Mouse (Mus musculus): ENCODE results near the gene Vps33a. TPM values are rescaled to one million over a fixed set of nuclear protein-coding genes. Genes with fewer than 3 reads are reported as not detected.

Gene Vps33a
- polyA plus RNA-seq, 1 experiment from 2014 or later = 25.0 TPM

- no peak for ATAC-seq (ENCODE audit: insufficient read depth, low FRiP score)
- Histone ChIP-seq H3K27me3 (ENCODE audit: control insufficient read depth, insufficient read depth, low read length) (no peaks in the 10 kb centered on the region), H3K36me3 (ENCODE audit: control insufficient read depth, insufficient read depth, low read length) (0 out of 2 replicates have a peak, but pooled peaks cover 4% of the 10 kb centered on the region), H3K9ac (ENCODE audit: low read length) (no peak overlapping the region), H3K4me1 (ENCODE audit: control insufficient read depth, insufficient read depth, low read length) (no peaks in the 10 kb centered on the region), H3K9me3 (replicated peaks; ENCODE audit: control insufficient read depth, low read length) (no peaks in the 10 kb centered on the region), H3K4me2 (ENCODE audit: low read depth, low read length) (no peak overlapping the region), H3K4me3 (replicated peaks; ENCODE audit: low read length) (no peak overlapping the region), H3K27ac (ENCODE audit: low read length) (0 out of 2 replicates have a peak overlapping the region, but pooled peaks have one; percentile 3)
- 58% methylated on average over 6 of the region's 6 CpGs for WGBS
These were observed 26.5 kb upstream of the Vps33a start for GRCm38 (mm10) chr5:123599319-123599718.

- Histone ChIP-seq H3K36me3 (ENCODE audit: control insufficient read depth, insufficient read depth, low read length) (0 out of 2 replicates have a peak, but pooled peaks cover 6% of the 10 kb centered on the region), H3K27me3 (ENCODE audit: control insufficient read depth, insufficient read depth, low read length) (no peaks in the 10 kb centered on the region), H3K4me3 (replicated peaks; ENCODE audit: low read length) (no peak overlapping the region), H3K9ac (ENCODE audit: low read length) (no peak overlapping the region), H3K27ac (ENCODE audit: low read length) (no peak overlapping the region), H3K9me3 (replicated peaks; ENCODE audit: control insufficient read depth, low read length) (no peaks in the 10 kb centered on the region), H3K4me2 (ENCODE audit: low read depth, low read length) (no peak overlapping the region), H3K4me1 (ENCODE audit: control insufficient read depth, insufficient read depth, low read length) (no peaks in the 10 kb centered on the region)
- 82% methylated on average over 10 of the region's 10 CpGs for WGBS
- ATAC-seq (ENCODE audit: insufficient read depth, low FRiP score) = no peak
These were observed 20.9 kb upstream of the Vps33a start for GRCm38 (mm10) chr5:123593622-123594280.

- ATAC-seq (ENCODE audit: insufficient read depth, low FRiP score) = no peak
- no peak overlapping the region for H3K4me2 ChIP-seq (ENCODE audit: low read depth, low read length)
- no peak overlapping the region for H3K27ac ChIP-seq (ENCODE audit: low read length)
- 76% methylated on average over 6 of the region's 6 CpGs for WGBS
- H3K4me3 ChIP-seq (replicated peaks; ENCODE audit: low read length) = no peak overlapping the region
- H3K4me1 ChIP-seq (ENCODE audit: control insufficient read depth, insufficient read depth, low read length) = no peaks in the 10 kb centered on the region
- no peaks in the 10 kb centered on the region for H3K9me3 ChIP-seq (replicated peaks; ENCODE audit: control insufficient read depth, low read length)
- H3K9ac ChIP-seq (ENCODE audit: low read length) = no peak overlapping the region
- H3K36me3 ChIP-seq (ENCODE audit: control insufficient read depth, insufficient read depth, low read length) = peaks cover 18% of the 10 kb centered on the region
- H3K27me3 ChIP-seq (ENCODE audit: control insufficient read depth, insufficient read depth, low read length) = no peaks in the 10 kb centered on the region
These were observed 7.2 kb upstream of the Vps33a start for GRCm38 (mm10) chr5:123580043-123580442.

- peaks cover 6% of the 10 kb centered on the region; the same call in 1 of the 2 replicates for H3K36me3 ChIP-seq (ENCODE audit: control insufficient read depth, insufficient read depth, low read length)
- H3K9ac ChIP-seq (ENCODE audit: low read length) = no peak overlapping the region
- no peak overlapping the region for H3K4me2 ChIP-seq (ENCODE audit: low read depth, low read length)
- peaks cover 6% of the 10 kb centered on the region; the same call in 1 of the 2 replicates for H3K4me1 ChIP-seq (ENCODE audit: control insufficient read depth, insufficient read depth, low read length)
- 83% methylated on average over 3 of the region's 3 CpGs for WGBS
- no peaks in the 10 kb centered on the region for H3K27me3 ChIP-seq (ENCODE audit: control insufficient read depth, insufficient read depth, low read length)
- no peak overlapping the region for H3K4me3 ChIP-seq (replicated peaks; ENCODE audit: low read length)
- ATAC-seq (ENCODE audit: insufficient read depth, low FRiP score) = no peak
- H3K9me3 ChIP-seq (replicated peaks; ENCODE audit: control insufficient read depth, low read length) = no peaks in the 10 kb centered on the region
- H3K27ac ChIP-seq (ENCODE audit: low read length) = no peak overlapping the region
These were observed 3.9 kb upstream of the Vps33a start for GRCm38 (mm10) chr5:123576696-123577095.

- 0 out of 2 replicates have a peak, but pooled peaks have one; percentile 23 for ATAC-seq (ENCODE audit: insufficient read depth, low FRiP score)
- 57% methylated on average over 8 of the region's 8 CpGs for WGBS
- peak overlapping the region; percentile 39; the same call in 1 of the 2 replicates for H3K9ac ChIP-seq (ENCODE audit: low read length)
These were observed 524 bp upstream of the Vps33a start for GRCm38 (mm10) chr5:123573362-123573761.

GRCm38 (mm10) chr5:123561128-123561527 is 11.7 kb downstream of the Vps33a start:
- Histone ChIP-seq H3K36me3 (ENCODE audit: control insufficient read depth, insufficient read depth, low read length) (peaks cover 8% of the 10 kb centered on the region), H3K27me3 (ENCODE audit: control insufficient read depth, insufficient read depth, low read length) (no peaks in the 10 kb centered on the region), H3K27ac (ENCODE audit: low read length) (no peak overlapping the region), H3K4me2 (ENCODE audit: low read depth, low read length) (no peak overlapping the region), H3K4me3 (replicated peaks; ENCODE audit: low read length) (no peak overlapping the region), H3K4me1 (ENCODE audit: control insufficient read depth, insufficient read depth, low read length) (no peaks in the 10 kb centered on the region), H3K9me3 (replicated peaks; ENCODE audit: control insufficient read depth, low read length) (no peaks in the 10 kb centered on the region), H3K9ac (ENCODE audit: low read length) (no peak overlapping the region)
- no peak for ATAC-seq (ENCODE audit: insufficient read depth, low FRiP score)
- 93% methylated on average over 11 of the region's 11 CpGs for WGBS

More at GRCm38 (mm10) chr5:123573362-123573761, 524 bp upstream of the Vps33a start:
- Histone ChIP-seq H3K27me3 (ENCODE audit: control insufficient read depth, insufficient read depth, low read length) (no peaks in the 10 kb centered on the region), H3K36me3 (ENCODE audit: control insufficient read depth, insufficient read depth, low read length) (0 out of 2 replicates have a peak, but pooled peaks cover 3% of the 10 kb centered on the region), H3K27ac (ENCODE audit: low read length) (no peak overlapping the region), H3K4me3 (replicated peaks; ENCODE audit: low read length) (peak overlapping the region; percentile 97), H3K4me2 (ENCODE audit: low read depth, low read length) (peak overlapping the region; percentile 97), H3K9me3 (replicated peaks; ENCODE audit: control insufficient read depth, low read length) (no peaks in the 10 kb centered on the region), H3K4me1 (ENCODE audit: control insufficient read depth, insufficient read depth, low read length) (peaks cover 6% of the 10 kb centered on the region; the same call in 1 of the 2 replicates)

- H3K4me3 ChIP-seq (replicated peaks; ENCODE audit: low read length) = no peak overlapping the region
- H3K4me1 ChIP-seq (ENCODE audit: control insufficient read depth, insufficient read depth, low read length) = no peaks in the 10 kb centered on the region
- no peak overlapping the region for H3K4me2 ChIP-seq (ENCODE audit: low read depth, low read length)
- H3K9ac ChIP-seq (ENCODE audit: low read length) = no peak overlapping the region
- H3K27ac ChIP-seq (ENCODE audit: low read length) = no peak overlapping the region
- H3K9me3 ChIP-seq (replicated peaks; ENCODE audit: control insufficient read depth, low read length) = no peaks in the 10 kb centered on the region
- no peak for ATAC-seq (ENCODE audit: insufficient read depth, low FRiP score)
- H3K36me3 ChIP-seq (ENCODE audit: control insufficient read depth, insufficient read depth, low read length) = peaks cover 8% of the 10 kb centered on the region
- WGBS = 88% methylated on average over 8 of the region's 8 CpGs
- H3K27me3 ChIP-seq (ENCODE audit: control insufficient read depth, insufficient read depth, low read length) = no peaks in the 10 kb centered on the region
These were observed 13.2 kb downstream of the Vps33a start for GRCm38 (mm10) chr5:123559588-123559987.

GRCm38 (mm10) chr5:123556451-123556850 is 16.4 kb downstream of the Vps33a start:
- no peak overlapping the region for H3K4me2 ChIP-seq (ENCODE audit: low read depth, low read length)
- no peak overlapping the region for H3K27ac ChIP-seq (ENCODE audit: low read length)
- no peaks in the 10 kb centered on the region for H3K4me1 ChIP-seq (ENCODE audit: control insufficient read depth, insufficient read depth, low read length)
- no peak overlapping the region for H3K9ac ChIP-seq (ENCODE audit: low read length)
- H3K4me3 ChIP-seq (replicated peaks; ENCODE audit: low read length) = no peak overlapping the region
- no peaks in the 10 kb centered on the region for H3K27me3 ChIP-seq (ENCODE audit: control insufficient read depth, insufficient read depth, low read length)
- ATAC-seq (ENCODE audit: insufficient read depth, low FRiP score) = no peak
- no peaks in the 10 kb centered on the region for H3K9me3 ChIP-seq (replicated peaks; ENCODE audit: control insufficient read depth, low read length)
- H3K36me3 ChIP-seq (ENCODE audit: control insufficient read depth, insufficient read depth, low read length) = 0 out of 2 replicates have a peak, but pooled peaks cover 4% of the 10 kb centered on the region
- 65% methylated on average over 2 of the region's 2 CpGs for WGBS

GRCm38 (mm10) chr5:123555693-123556092 is 17.1 kb downstream of the Vps33a start:
- 83% methylated on average over 7 of the region's 7 CpGs for WGBS
- Histone ChIP-seq H3K9me3 (replicated peaks; ENCODE audit: control insufficient read depth, low read length) (no peaks in the 10 kb centered on the region), H3K9ac (ENCODE audit: low read length) (no peak overlapping the region), H3K4me1 (ENCODE audit: control insufficient read depth, insufficient read depth, low read length) (no peaks in the 10 kb centered on the region), H3K27me3 (ENCODE audit: control insufficient read depth, insufficient read depth, low read length) (no peaks in the 10 kb centered on the region), H3K4me3 (replicated peaks; ENCODE audit: low read length) (no peak overlapping the region), H3K27ac (ENCODE audit: low read length) (no peak overlapping the region), H3K36me3 (ENCODE audit: control insufficient read depth, insufficient read depth, low read length) (0 out of 2 replicates have a peak, but pooled peaks cover 3% of the 10 kb centered on the region), H3K4me2 (ENCODE audit: low read depth, low read length) (no peak overlapping the region)
- ATAC-seq (ENCODE audit: insufficient read depth, low FRiP score) = no peak
